Mouse (Mus musculus): Measurements from ENCODE around the gene St6galnac1. TPM values are rescaled to one million over a fixed set of nuclear protein-coding genes. Genes with fewer than 3 reads are reported as not detected.

St6galnac1 gene
- polyA plus RNA-seq, 1 experiment = not detected

DNA sequence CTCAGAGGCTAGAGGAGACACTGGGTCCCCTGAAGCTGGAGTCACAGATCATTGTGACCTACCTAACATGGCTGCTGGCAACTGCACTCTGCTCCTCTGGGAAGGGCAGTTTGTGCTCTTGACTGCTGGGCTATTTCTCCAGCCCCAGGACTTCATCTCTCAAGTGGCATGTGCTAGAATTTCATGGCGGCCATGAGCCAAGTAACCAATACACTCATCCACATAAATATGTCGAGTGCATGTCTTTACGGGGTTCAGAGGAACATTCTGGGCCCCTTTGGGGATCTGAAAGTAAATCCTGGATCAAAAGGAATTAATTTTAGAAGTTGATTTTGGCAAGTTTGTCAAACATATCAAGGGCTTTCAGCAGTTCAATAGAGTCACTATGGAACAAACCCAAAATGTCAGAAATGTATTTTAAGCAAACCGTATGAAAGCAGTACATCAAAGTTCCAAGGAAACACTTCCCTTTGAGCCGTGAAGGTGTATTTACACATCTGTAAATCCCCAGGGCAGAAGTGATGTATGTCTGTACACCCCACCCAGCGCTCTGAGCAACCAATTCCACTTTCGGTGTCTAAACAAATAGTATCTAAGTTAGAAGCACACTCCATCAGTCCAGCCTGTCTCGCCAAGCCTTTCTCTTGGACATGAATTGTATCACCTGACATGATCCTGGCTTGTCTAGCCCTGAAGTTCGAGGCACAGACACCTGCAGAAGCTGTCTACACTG is 45.9 kb downstream of the St6galnac1 start:
- Histone ChIP-seq H3K36me3 (replicated peaks; ENCODE audit: low read length) (no peaks in the 10 kb centered on the region), H3K27me3 (replicated peaks) (peaks cover 36% of the 10 kb centered on the region), H3K9me3 (no peaks in the 10 kb centered on the region), H3K4me3 (replicated peaks) (no peak overlapping the region), H3K4me1 (peaks cover 6% of the 10 kb centered on the region)
- TF ChIP-seq FLI1 (IDR thresholded peaks at IDR 0.05; ENCODE audit: low read length) = no peak
- no peak for TF ChIP-seq GATA1 (IDR thresholded peaks at IDR 0.05; ENCODE audit: borderline replicate concordance, low read length)

DNA sequence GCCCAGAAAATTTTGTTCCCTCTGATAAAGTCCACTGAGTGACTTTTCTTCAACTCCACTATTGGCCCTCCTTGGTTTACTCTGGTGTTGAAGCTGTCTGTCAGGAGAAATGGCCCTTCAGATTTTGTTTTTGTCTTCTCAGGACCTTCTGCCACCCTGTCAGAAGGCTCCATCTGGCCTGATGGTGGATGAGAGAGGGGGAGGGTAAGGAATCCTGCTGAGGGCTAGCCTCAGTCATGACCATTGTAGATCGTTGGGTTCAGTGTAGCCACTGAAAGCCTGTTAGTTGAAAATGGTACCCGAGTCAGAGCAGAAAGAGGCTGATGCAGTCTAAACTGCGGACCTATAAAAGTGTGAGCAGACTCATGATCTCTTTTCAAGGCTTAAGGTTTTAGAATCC is 49.2 kb downstream of the St6galnac1 start:
- H3K9me3 ChIP-seq = no peaks in the 10 kb centered on the region
- no peak for TF ChIP-seq FLI1 (IDR thresholded peaks at IDR 0.05; ENCODE audit: low read length)
- no peak for TF ChIP-seq GATA1 (IDR thresholded peaks at IDR 0.05; ENCODE audit: borderline replicate concordance, low read length)
- H3K36me3 ChIP-seq (replicated peaks; ENCODE audit: low read length) = no peaks in the 10 kb centered on the region
- H3K4me1 ChIP-seq = peaks cover 11% of the 10 kb centered on the region
- no peak overlapping the region for H3K4me3 ChIP-seq (replicated peaks)
- peaks cover 55% of the 10 kb centered on the region for H3K27me3 ChIP-seq (replicated peaks)

DNA sequence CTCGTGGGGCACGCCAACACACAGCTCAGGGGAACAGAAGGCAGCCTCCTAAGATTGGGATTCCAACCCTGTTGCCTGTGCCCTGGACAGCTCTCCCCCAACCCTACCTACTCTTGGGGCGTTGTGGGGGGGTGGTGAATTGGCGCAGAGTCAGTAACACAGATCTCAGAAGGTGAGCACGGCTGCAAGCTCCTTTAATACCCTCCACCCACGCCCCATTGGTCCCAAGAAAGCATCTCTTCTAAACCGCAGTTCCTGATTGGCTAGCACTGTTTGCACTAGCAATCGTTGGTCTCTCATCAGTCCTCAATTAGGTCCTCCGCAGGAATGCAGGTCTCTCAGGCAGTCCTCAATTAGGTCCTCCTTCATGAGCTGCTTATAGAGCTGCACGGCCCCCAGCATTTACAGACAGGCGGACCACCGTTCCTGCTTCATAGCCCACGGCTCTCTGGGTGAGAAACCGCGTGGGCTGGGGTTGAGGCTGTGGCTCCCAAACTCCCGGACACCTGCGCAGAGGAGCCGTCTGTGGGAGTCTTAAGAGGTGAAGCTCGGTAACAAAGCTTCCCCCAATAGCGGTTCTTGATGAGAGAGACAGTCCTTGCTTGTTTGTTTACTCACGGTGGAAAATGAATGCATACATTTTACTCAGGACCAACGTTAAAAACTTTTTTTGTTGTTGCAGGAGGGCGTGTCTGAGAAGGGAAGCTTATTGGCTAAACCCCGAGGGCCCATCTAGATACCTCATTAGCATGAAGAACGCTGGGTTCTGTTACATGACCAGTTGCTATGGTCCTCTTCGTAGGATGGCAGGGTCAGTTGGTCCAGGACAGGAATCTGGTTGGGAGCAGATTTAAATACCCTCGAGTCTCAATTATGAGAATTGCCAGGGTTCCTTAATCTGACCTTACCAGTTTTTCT is 50.0 kb downstream of the St6galnac1 start:
- TF ChIP-seq GATA1 (IDR thresholded peaks at IDR 0.05; ENCODE audit: borderline replicate concordance, low read length) (no peak), FLI1 (IDR thresholded peaks at IDR 0.05; ENCODE audit: low read length) (no peak)
- Histone ChIP-seq H3K27me3 (replicated peaks) (peaks cover 56% of the 10 kb centered on the region), H3K4me1 (peaks cover 11% of the 10 kb centered on the region), H3K9me3 (peaks cover 6% of the 10 kb centered on the region), H3K4me3 (replicated peaks) (no peak overlapping the region), H3K36me3 (replicated peaks; ENCODE audit: low read length) (no peaks in the 10 kb centered on the region)

DNA sequence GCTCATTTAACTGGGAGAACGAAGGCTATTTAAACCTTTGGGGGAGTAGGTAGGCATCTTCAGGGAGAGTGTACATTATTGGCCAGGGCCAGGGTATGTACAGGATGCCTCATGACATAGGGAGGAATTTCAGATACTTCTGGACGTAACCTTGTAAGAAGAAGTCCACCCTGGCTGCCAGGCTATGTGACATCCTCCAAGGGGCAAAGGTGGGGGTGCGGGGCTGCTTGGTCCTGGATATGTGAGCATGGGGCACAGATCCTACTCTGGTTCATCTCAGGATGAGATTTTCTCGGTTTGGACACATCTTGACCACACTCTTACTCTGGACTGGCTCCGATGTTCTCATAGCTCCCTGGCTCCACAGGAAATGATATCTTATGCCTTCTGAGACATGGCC is 52.2 kb downstream of the St6galnac1 start:
- peaks cover 15% of the 10 kb centered on the region for H3K9me3 ChIP-seq
- peaks cover 50% of the 10 kb centered on the region for H3K27me3 ChIP-seq (replicated peaks)
- no peak overlapping the region for H3K4me3 ChIP-seq (replicated peaks)
- peaks cover 11% of the 10 kb centered on the region for H3K4me1 ChIP-seq
- H3K36me3 ChIP-seq (replicated peaks; ENCODE audit: low read length) = no peaks in the 10 kb centered on the region
- TF ChIP-seq FLI1 (IDR thresholded peaks at IDR 0.05; ENCODE audit: low read length) (no peak), GATA1 (IDR thresholded peaks at IDR 0.05; ENCODE audit: borderline replicate concordance, low read length) (no peak)

DNA sequence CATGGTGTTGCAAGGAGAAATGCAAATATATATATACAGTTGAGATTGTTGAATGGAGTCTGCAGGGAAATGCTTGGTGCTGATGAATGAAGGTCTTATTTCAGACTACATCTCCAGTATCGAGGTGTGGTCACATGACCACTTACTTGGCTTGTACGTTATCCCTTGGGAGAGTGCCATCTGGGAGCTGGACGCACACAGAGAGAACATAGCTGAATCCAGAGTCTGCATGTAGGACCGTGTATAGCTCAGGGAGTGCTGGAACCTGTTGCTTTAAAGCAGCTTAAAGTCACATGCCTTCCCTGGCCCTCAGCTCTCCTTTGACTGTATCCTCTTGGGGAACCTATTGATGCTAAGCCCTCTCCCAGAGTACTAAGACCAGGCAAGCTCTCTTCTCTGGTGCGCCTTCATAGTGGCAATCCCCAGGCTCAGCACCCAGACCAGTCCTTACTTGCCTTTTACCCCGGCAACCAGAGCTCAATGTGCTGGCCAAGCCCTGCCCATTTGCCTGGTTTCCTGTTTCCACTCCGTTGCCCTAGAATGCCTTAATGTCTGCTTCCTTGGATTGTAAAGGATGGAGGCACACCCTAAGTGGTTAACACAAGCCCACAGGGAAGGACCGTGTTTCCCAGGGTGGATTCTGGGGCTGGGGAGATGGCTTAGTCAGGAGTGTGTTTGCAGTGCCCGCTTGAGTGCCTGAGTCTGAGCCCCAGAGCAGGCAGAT is 53.6 kb downstream of the St6galnac1 start:
- H3K9me3 ChIP-seq = peaks cover 19% of the 10 kb centered on the region
- peaks cover 11% of the 10 kb centered on the region for H3K4me1 ChIP-seq
- no peak overlapping the region for H3K4me3 ChIP-seq (replicated peaks)
- peaks cover 41% of the 10 kb centered on the region for H3K27me3 ChIP-seq (replicated peaks)
- TF ChIP-seq GATA1 (IDR thresholded peaks at IDR 0.05; ENCODE audit: borderline replicate concordance, low read length) = no peak
- no peak for TF ChIP-seq FLI1 (IDR thresholded peaks at IDR 0.05; ENCODE audit: low read length)
- no peaks in the 10 kb centered on the region for H3K36me3 ChIP-seq (replicated peaks; ENCODE audit: low read length)

DNA sequence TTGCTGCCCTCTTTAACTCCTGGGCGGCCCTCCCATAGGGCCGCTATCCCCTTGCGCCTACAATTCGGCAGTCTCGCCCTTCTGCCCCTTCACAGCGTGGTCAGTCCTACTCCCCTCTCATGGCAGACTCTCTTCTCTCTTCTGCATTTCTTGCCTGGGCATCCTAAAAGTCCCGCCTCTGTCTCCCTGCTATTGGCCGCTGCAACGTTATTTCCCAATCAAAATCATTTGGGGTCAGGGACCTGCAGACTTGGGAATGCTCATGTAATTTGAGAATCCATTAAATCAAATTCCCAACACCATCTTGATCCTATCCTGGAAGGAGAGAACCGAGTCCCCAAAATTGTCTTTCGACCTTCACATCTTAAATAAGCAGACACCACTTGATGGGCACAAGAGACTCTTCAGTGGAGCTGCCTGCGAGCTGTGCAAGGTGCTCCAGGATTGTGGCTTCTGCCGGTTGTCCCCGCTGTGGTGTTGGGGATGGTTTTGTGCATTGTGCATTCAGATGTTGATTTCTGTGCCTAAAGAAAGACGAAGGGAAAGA is 54.9 kb downstream of the St6galnac1 start:
- H3K27me3 ChIP-seq (replicated peaks) = peaks cover 32% of the 10 kb centered on the region
- H3K9me3 ChIP-seq = peaks cover 19% of the 10 kb centered on the region
- H3K4me3 ChIP-seq (replicated peaks) = no peak overlapping the region
- peaks cover 11% of the 10 kb centered on the region for H3K4me1 ChIP-seq
- TF ChIP-seq FLI1 (IDR thresholded peaks at IDR 0.05; ENCODE audit: low read length) (no peak), GATA1 (IDR thresholded peaks at IDR 0.05; ENCODE audit: borderline replicate concordance, low read length) (no peak)
- no peaks in the 10 kb centered on the region for H3K36me3 ChIP-seq (replicated peaks; ENCODE audit: low read length)

Other genes with a start within 250 kb of the St6galnac1 start
- 0.10 and 3.5 TPM in 2 replicates for gene Sphk1, start 244.6 kb downstream of the St6galnac1 start, polyA plus RNA-seq (2012; ENCODE audit: insufficient read depth, low replicate concordance)
- 67.5 and 115 TPM in 2 replicates for gene Ube2o, start 194.1 kb downstream of the St6galnac1 start, polyA plus RNA-seq (2012; ENCODE audit: insufficient read depth, low replicate concordance)
- gene Aanat, start 189.1 kb downstream of the St6galnac1 start, polyA plus RNA-seq (2012; ENCODE audit: insufficient read depth, low replicate concordance) = 0.21 and 2.2 TPM in 2 replicates
- gene Rhbdf2, start 148.5 kb downstream of the St6galnac1 start, polyA plus RNA-seq (2012; ENCODE audit: insufficient read depth, low replicate concordance) = 22.9 and 66.2 TPM in 2 replicates
- not detected in 2 replicates for gene Prcd, start 122.0 kb downstream of the St6galnac1 start, polyA plus RNA-seq (2012; ENCODE audit: insufficient read depth, low replicate concordance)
- gene Cygb, start 121.2 kb downstream of the St6galnac1 start, polyA plus RNA-seq (2012; ENCODE audit: insufficient read depth, low replicate concordance) = not detected in 2 replicates
- gene Mxra7, start 52.5 kb upstream of the St6galnac1 start, polyA plus RNA-seq (2012; ENCODE audit: insufficient read depth, low replicate concordance) = not detected in 2 replicates
- gene Mettl23, start 67.8 kb upstream of the St6galnac1 start, polyA plus RNA-seq (2012; ENCODE audit: insufficient read depth, low replicate concordance) = 14.3 and 18.3 TPM in 2 replicates
- gene Jmjd6, start 67.9 kb upstream of the St6galnac1 start, polyA plus RNA-seq (2012; ENCODE audit: insufficient read depth, low replicate concordance) = 29.3 and 63.2 TPM in 2 replicates
- gene Mfsd11, start 76.9 kb upstream of the St6galnac1 start, polyA plus RNA-seq (2012; ENCODE audit: insufficient read depth, low replicate concordance) = 12.5 and 24.2 TPM in 2 replicates
- 784 and 1,500 TPM in 2 replicates for gene Srsf2, start 77.6 kb upstream of the St6galnac1 start, polyA plus RNA-seq (2012; ENCODE audit: insufficient read depth, low replicate concordance)
- gene Mgat5b, start 143.4 kb upstream of the St6galnac1 start, polyA plus RNA-seq (2012; ENCODE audit: insufficient read depth, low replicate concordance) = not detected in 2 replicates

Measured in megakaryocyte, embryonic 14.5 days (primary cell).